Mouse (Mus musculus) CH12.LX (cell line): ENCODE results near the gene Gm3854.
"Not testable (repeated sequence)": the region's sequence is repeated elsewhere in the genome, so short reads cannot be mapped to it uniquely, and the experiment has no call there.

Experiments used
- BHLHE40 ChIP-seq: IDR thresholded peaks from 2 replicates; pipeline ENCODE4 v1.6.1; 2011; ENCODE audit warnings: mild to moderate bottlenecking, low read depth, low read length, improper control_type of control experiment
- CTCF ChIP-seq, 2 experiments: IDR thresholded peaks in 1 of 2; conservative IDR thresholded peaks in 1 of 2; 2 replicates each; pipeline ENCODE4 v1.5.1; 2011 to 2012; ENCODE audit warnings: low read depth in 2 of 2, low read length in 2 of 2, improper control_type of control experiment in 1 of 2, inconsistent platforms in 1 of 2, mild to moderate bottlenecking in 1 of 2, moderate library complexity in 1 of 2
- GABPA ChIP-seq: IDR thresholded peaks from 2 replicates; pipeline ENCODE4 v1.6.1; 2012; ENCODE audit warnings: low read depth, low read length, improper control_type of control experiment, inconsistent platforms; ENCODE audit not compliant: insufficient replicate concordance
- POLR2A ChIP-seq: IDR thresholded peaks from 2 replicates; pipeline ENCODE4 v1.6.1; 2011; ENCODE audit warnings: low read depth, mild to moderate bottlenecking, improper control_type of control experiment, low read length
- RCOR1 ChIP-seq: conservative IDR thresholded peaks from 2 replicates; pipeline ENCODE4 v1.6.1; 2012; ENCODE audit warnings: low read depth, mild to moderate bottlenecking, inconsistent platforms, low read length, improper control_type of control experiment
- TBP ChIP-seq: conservative IDR thresholded peaks from 2 replicates; pipeline ENCODE4 v1.6.1; 2011; ENCODE audit warnings: low read depth, low read length, improper control_type of control experiment
- ZNF384 ChIP-seq: IDR thresholded peaks from 2 replicates; pipeline ENCODE4 v1.6.1; 2012; ENCODE audit warnings: low read depth, low read length, improper control_type of control experiment, inconsistent platforms

DNA sequence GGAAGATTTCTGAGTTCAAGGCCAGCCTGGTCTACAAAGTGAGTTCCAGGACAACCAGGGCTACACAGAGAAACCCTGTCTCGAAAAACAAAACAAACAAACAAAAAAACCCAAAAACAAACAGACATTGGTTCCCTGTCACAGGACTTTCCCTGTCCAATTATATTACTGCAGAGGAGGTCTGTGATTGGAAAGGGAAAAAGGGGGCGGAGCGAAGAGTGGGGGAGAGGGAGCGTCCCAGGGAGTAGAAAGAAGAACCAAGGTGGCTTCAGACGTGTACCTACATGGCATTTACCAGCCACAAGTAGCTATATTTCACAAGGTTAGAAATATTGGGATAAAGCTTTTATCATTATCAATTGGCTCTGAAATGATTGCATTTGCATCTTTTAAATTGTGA is 24.6 kb downstream of the Gm3854 start:
- TF ChIP-seq POLR2A; RCOR1; CTCF (conservative IDR thresholded peaks at IDR 0.05 in 1 of 2, IDR thresholded peaks at IDR 0.05 in 1 of 2; ENCODE audit: low read depth in 2 of 2, low read length in 2 of 2); GABPA; TBP; ZNF384; BHLHE40: not testable (repeated sequence)
